Mouse (Mus musculus) liver, embryonic 14 days (tissue): Measurements from ENCODE around the gene Tuba3b. TPM values are rescaled to one million over a fixed set of nuclear protein-coding genes. Genes with fewer than 3 reads are reported as not detected.

Experiments
- polyA plus RNA-seq: library from polyadenylated mRNA; depleted of rRNA; stranded (reverse); fragments of >200 nt; gene quantifications from 2 replicates; pipeline ENCODE4 v1.2.3, GENCODE M21; 2012; rRNA removed

Gene Tuba3b
- not detected in 2 replicates for polyA plus RNA-seq

GRCm38 (mm10) chr6:145615666-145616210 is at the start of gene Tuba3b:
TSS of gene Tuba3b (plus strand) at chr6:145615757.

GRCm38 (mm10) chr6:145614219-145614618 is 1.3 kb upstream of the Tuba3b start, which contains the start of gene Lmntd1:
TSS of gene Lmntd1 (minus strand) at chr6:145614319.

Other genes starting within 250 kb of the Tuba3b start
- gene Lmntd1, start 1.4 kb upstream of the Tuba3b start, polyA plus RNA-seq, result 0.03 and 0.06 TPM in 2 replicates
- gene Rassf8, start 131.0 kb downstream of the Tuba3b start, polyA plus RNA-seq, result 2.8 and 3.0 TPM in 2 replicates
- gene Bhlhe41, start 249.8 kb downstream of the Tuba3b start, polyA plus RNA-seq, result 0.02 and 0.05 TPM in 2 replicates